Mouse (Mus musculus) cerebellum, adult 18-20 months (tissue): ENCODE data around the gene Car8.
"Not testable (repeated sequence)": the region's sequence is repeated elsewhere in the genome, so short reads cannot be mapped to it uniquely, and the experiment has no call there.

Experiments
- DNase-seq, 2 experiments: peaks; one replicate each; pipeline ENCODE4 v3.0.0; 2021

Car8 gene

GRCm38 (mm10) chr4:8201631-8202030 is 37.2 kb downstream of the Car8 start:
- DNase-seq, result no peak

GRCm38 (mm10) chr4:8200081-8200480 is 38.8 kb downstream of the Car8 start:
- DNase-seq, result no peak

GRCm38 (mm10) chr4:8198033-8198432 is 40.8 kb downstream of the Car8 start:
- DNase-seq, result no peak

- DNase-seq, result no peak
Observed at GRCm38 (mm10) chr4:8190441-8190840, 48.4 kb downstream of the Car8 start.

GRCm38 (mm10) chr4:8186921-8187687 is 51.7 kb downstream of the Car8 start:
- no peak for DNase-seq

- DNase-seq, result no peak
Observed at GRCm38 (mm10) chr4:8180576-8180975, 58.3 kb downstream of the Car8 start.

- DNase-seq, result no peak
Observed at GRCm38 (mm10) chr4:8154589-8155198, 84.1 kb downstream of the Car8 start.

GRCm38 (mm10) chr4:8153926-8154325 is 84.9 kb downstream of the Car8 start:
- DNase-seq, result not testable (repeated sequence)

GRCm38 (mm10) chr4:8137403-8137802 is 101.4 kb downstream of the Car8 start:
- DNase-seq, result no peak

GRCm38 (mm10) chr4:8132024-8132423 is 106.8 kb downstream of the Car8 start:
- DNase-seq, result no peak

GRCm38 (mm10) chr4:8113558-8113957 is 125.3 kb downstream of the Car8 start:
- no peak for DNase-seq

GRCm38 (mm10) chr4:8111891-8112290 is 127.0 kb downstream of the Car8 start:
- DNase-seq, result no peak

- DNase-seq, result no peak
Observed at GRCm38 (mm10) chr4:8109906-8110567, 128.8 kb downstream of the Car8 start.

GRCm38 (mm10) chr4:8101466-8101865 is 137.4 kb downstream of the Car8 start:
- DNase-seq, result no peak

- DNase-seq, result no peak
Observed at GRCm38 (mm10) chr4:8098084-8098483, 140.8 kb downstream of the Car8 start.

GRCm38 (mm10) chr4:8097683-8098082 is 141.2 kb downstream of the Car8 start:
- DNase-seq, result no peak

- DNase-seq, result not testable (repeated sequence)
Observed at GRCm38 (mm10) chr4:8093566-8093965, 145.3 kb downstream of the Car8 start.
